Mouse (Mus musculus) hindbrain, postnatal 0 days (tissue): ENCODE measurements around the gene Tmem88b. TPM values are rescaled to one million over a fixed set of nuclear protein-coding genes. Genes with fewer than 3 reads are reported as not detected.
A peak's percentile ranks its signal among the peaks of the same experiment; 100 is the strongest.

Source experiments
- ATAC-seq: fragments of 200-750 bp; cut with Nextera tagmentation; 2 replicates; pipeline ENCODE4 v1.8.0; 2017; ENCODE audit warnings: mild to moderate bottlenecking, moderate TSS enrichment, moderate library complexity
- DNase-seq: peaks from one replicate; pipeline ENCODE4 v3.0.0-alpha.2; 2015; ENCODE audit warnings: low spot score
- H3K27ac ChIP-seq: fragments of 300-500 bp; sonication (generic); 2 replicates; pipeline ENCODE4 v1.5.1; 2014; ENCODE audit warnings: mild to moderate bottlenecking
- H3K27me3 ChIP-seq: fragments of 300-500 bp; sonication (generic); 2 replicates; pipeline ENCODE4 v1.6.1; 2014; ENCODE audit warnings: low read length, mixed read lengths; ENCODE audit not compliant: insufficient read depth
- H3K36me3 ChIP-seq: fragments of 300-500 bp; sonication (generic); 2 replicates; pipeline ENCODE4 v1.6.1; 2014; ENCODE audit warnings: low read length, mixed read lengths; ENCODE audit not compliant: insufficient read depth
- H3K4me1 ChIP-seq: fragments of 300-500 bp; sonication (generic); 2 replicates; pipeline ENCODE4 v1.6.1; 2014; ENCODE audit warnings: antibody characterized with exemption, low read length, mixed read lengths; ENCODE audit not compliant: insufficient read depth
- H3K4me2 ChIP-seq: fragments of 300-500 bp; sonication (generic); 2 replicates; pipeline ENCODE4 v1.6.1; 2014; ENCODE audit warnings: low read depth, mild to moderate bottlenecking, low read length, moderate library complexity, mixed read lengths
- H3K4me3 ChIP-seq: fragments of 300-500 bp; sonication (generic); 2 replicates; pipeline ENCODE4 v1.5.1; 2014; ENCODE audit warnings: low read length
- H3K9ac ChIP-seq: fragments of 300-500 bp; sonication (generic); replicated peaks from 2 replicates; pipeline ENCODE4 v1.6.1; 2014; ENCODE audit warnings: mild to moderate bottlenecking, low read length, moderate library complexity, mixed read lengths
- H3K9me3 ChIP-seq: fragments of 300-500 bp; sonication (generic); 2 replicates; pipeline ENCODE4 v1.6.1; 2016; ENCODE audit warnings: low read length, mixed read lengths
- CTCF ChIP-seq: IDR thresholded peaks from 2 replicates; pipeline ENCODE4 v1.5.1; 2016; ENCODE audit warnings: antibody characterized with exemption, control low read depth, low read depth
- WGBS: fragments of 180-500 bp; shearing (Covaris S2); extraction: QIAGEN DNeasy Blood & Tissue Kit; methylation state at CpG from one replicate; pipeline ENCODE4 v1.1.7; 2014; 5-methylcytosine and 5-hydroxymethylcytosine counted together
- polyA plus RNA-seq: library from polyadenylated mRNA; unstranded; fragments of >200 nt; fragmentation: Nextera tagmentation; extraction: Ambion mirVana; gene quantifications from 2 replicates; pipeline ENCODE4 v1.2.1, GENCODE M21; 2015
- total RNA-seq: library from RNA; depleted of rRNA; stranded (reverse); fragments of >200 nt; gene quantifications from 2 replicates; pipeline ENCODE4 v1.2.3, GENCODE M21; 2014

Tmem88b gene
- total and polyA plus RNA-seq, 2 experiments from 2014 or later: 1.2 to 2.3 TPM

GRCm38 (mm10) chr4:155779498-155779897 is 6.2 kb downstream of the Tmem88b start:
- no peaks in the 10 kb centered on the region for H3K36me3 ChIP-seq
- no peak overlapping the region for H3K27ac ChIP-seq
- DNase-seq: no peak
- H3K27me3 ChIP-seq: no peaks in the 10 kb centered on the region
- ATAC-seq: no peak
- no peak overlapping the region for H3K4me2 ChIP-seq
- no peak overlapping the region for H3K9ac ChIP-seq
- H3K4me3 ChIP-seq: no peak overlapping the region
- WGBS: 85% methylated on average over 4 of the region's 4 CpGs
- H3K9me3 ChIP-seq: no peaks in the 10 kb centered on the region
- H3K4me1 ChIP-seq: peaks cover 8% of the 10 kb centered on the region; the same call in 1 of the 2 replicates
- no peak for TF ChIP-seq CTCF

- TF ChIP-seq CTCF: no peak
- no peaks in the 10 kb centered on the region for H3K36me3 ChIP-seq
- no peak overlapping the region for H3K4me2 ChIP-seq
- no peak overlapping the region for H3K4me3 ChIP-seq
- H3K9ac ChIP-seq: no peak overlapping the region
- H3K27me3 ChIP-seq: no peaks in the 10 kb centered on the region
- no peak for ATAC-seq
- H3K9me3 ChIP-seq: no peaks in the 10 kb centered on the region
- H3K27ac ChIP-seq: 0 out of 2 replicates have a peak overlapping the region, but pooled peaks have one; percentile 27
- peaks cover 8% of the 10 kb centered on the region; the same call in 1 of the 2 replicates for H3K4me1 ChIP-seq
- no peak for DNase-seq
- 77% methylated on average over 2 of the region's 2 CpGs for WGBS
Observed at GRCm38 (mm10) chr4:155777816-155778215, 7.9 kb downstream of the Tmem88b start.

GRCm38 (mm10) chr4:155776704-155777335 is 8.9 kb downstream of the Tmem88b start:
- Histone ChIP-seq H3K36me3 (no peaks in the 10 kb centered on the region), H3K4me1 (peaks cover 8% of the 10 kb centered on the region; the same call in 1 of the 2 replicates), H3K9ac (no peak overlapping the region), H3K27ac (no peak overlapping the region), H3K4me2 (no peak overlapping the region), H3K27me3 (no peaks in the 10 kb centered on the region), H3K9me3 (no peaks in the 10 kb centered on the region), H3K4me3 (no peak overlapping the region)
- ATAC-seq: no peak
- no peak for TF ChIP-seq CTCF
- no peak for DNase-seq
- 23% methylated on average over 2 of the region's 2 CpGs for WGBS

- Histone ChIP-seq H3K4me1 (peaks cover 8% of the 10 kb centered on the region; the same call in 1 of the 2 replicates), H3K27ac (peak overlapping the region; percentile 77; the same call in 1 of the 2 replicates), H3K36me3 (no peaks in the 10 kb centered on the region), H3K9me3 (no peaks in the 10 kb centered on the region), H3K27me3 (no peaks in the 10 kb centered on the region), H3K4me2 (no peak overlapping the region), H3K9ac (no peak overlapping the region), H3K4me3 (no peak overlapping the region)
- 62% methylated on average over 3 of the region's 3 CpGs for WGBS
- TF ChIP-seq CTCF: no peak
- no peak for DNase-seq
- no peak for ATAC-seq
Observed at GRCm38 (mm10) chr4:155775855-155776254, 9.8 kb downstream of the Tmem88b start.

GRCm38 (mm10) chr4:155774971-155775740 is 10.5 kb downstream of the Tmem88b start:
- WGBS: 32% methylated on average over 9 of the region's 9 CpGs
- Histone ChIP-seq H3K4me2 (peak overlapping the region; percentile 67), H3K9ac (peak overlapping the region; percentile 44), H3K27me3 (no peaks in the 10 kb centered on the region), H3K9me3 (no peaks in the 10 kb centered on the region), H3K27ac (peak overlapping the region; percentile 77), H3K4me3 (peak overlapping the region; percentile 35), H3K4me1 (peaks cover 8% of the 10 kb centered on the region; the same call in 1 of the 2 replicates), H3K36me3 (no peaks in the 10 kb centered on the region)
- no peak for ATAC-seq
- peak; percentile 52 for DNase-seq
- TF ChIP-seq CTCF: no peak

GRCm38 (mm10) chr4:155774280-155774754 is 11.4 kb downstream of the Tmem88b start, which contains the start of gene Vwa1:
Gene Vwa1, minus strand, starts transcription at chr4:155774698.
- Histone ChIP-seq H3K9me3 (no peaks in the 10 kb centered on the region), H3K4me1 (peaks cover 13% of the 10 kb centered on the region), H3K27me3 (no peaks in the 10 kb centered on the region), H3K4me2 (peak within 1 kb of the TSS; percentile 67), H3K36me3 (no peaks in the 10 kb centered on the region), H3K9ac (peak within 1 kb of the TSS; percentile 44), H3K4me3 (peak within 1 kb of the TSS; percentile 35), H3K27ac (peak within 1 kb of the TSS; percentile 77)
- TF ChIP-seq CTCF: peak; percentile 11; the same call in 1 of the 2 replicates
- ATAC-seq (peak; percentile 85), DNase-seq (peak; percentile 91)
- under 1% methylated on average over 35 of the region's 35 CpGs for WGBS
